Mouse (Mus musculus): Measurements from ENCODE around the gene Shcbp1. TPM values are rescaled to one million over a fixed set of nuclear protein-coding genes. Genes with fewer than 3 reads are reported as not detected.
"Not testable (repeated sequence)": the region's sequence is repeated elsewhere in the genome, so short reads cannot be mapped to it uniquely, and the experiment has no call there.

Gene Shcbp1
- 3.3 and 4.5 TPM in 2 replicates for total RNA-seq (2021)
- long read RNA-seq, transcript Shcbp1-201 (13 exons, 2,156 nt): major isoform, 5 of 6 reads
- long read RNA-seq, partial matches to known transcripts: 1 of 6 reads
- long read RNA-seq, other reads (novel, unspliced or antisense): 0 of 6 reads

- DNase-seq: peak; percentile 89
These were observed at the start of gene Shcbp1 for GRCm38 (mm10) chr8:4779254-4780055. Gene Shcbp1, minus strand, starts transcription at chr8:4779567.

DNA sequence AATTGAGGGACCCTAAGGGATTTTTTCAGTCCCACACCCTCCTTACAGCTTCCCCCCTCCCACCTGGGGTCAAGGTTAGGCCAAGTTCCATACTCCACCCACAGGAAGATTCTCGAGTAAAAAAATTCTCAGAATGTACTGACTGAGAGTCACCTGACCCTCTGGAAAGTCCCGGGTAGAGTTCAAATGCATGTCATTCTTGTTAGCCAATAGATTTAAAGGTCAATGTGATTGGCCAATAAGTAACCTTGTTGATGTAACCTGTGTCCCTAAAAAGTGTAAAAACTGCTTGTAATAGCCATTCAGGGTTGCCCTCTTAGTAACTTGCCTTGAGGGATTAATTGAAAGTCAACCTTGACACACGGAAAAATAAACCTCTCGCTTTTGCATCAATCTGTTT, 29.5 kb upstream of the Shcbp1 start:
- no peak for DNase-seq

DNA sequence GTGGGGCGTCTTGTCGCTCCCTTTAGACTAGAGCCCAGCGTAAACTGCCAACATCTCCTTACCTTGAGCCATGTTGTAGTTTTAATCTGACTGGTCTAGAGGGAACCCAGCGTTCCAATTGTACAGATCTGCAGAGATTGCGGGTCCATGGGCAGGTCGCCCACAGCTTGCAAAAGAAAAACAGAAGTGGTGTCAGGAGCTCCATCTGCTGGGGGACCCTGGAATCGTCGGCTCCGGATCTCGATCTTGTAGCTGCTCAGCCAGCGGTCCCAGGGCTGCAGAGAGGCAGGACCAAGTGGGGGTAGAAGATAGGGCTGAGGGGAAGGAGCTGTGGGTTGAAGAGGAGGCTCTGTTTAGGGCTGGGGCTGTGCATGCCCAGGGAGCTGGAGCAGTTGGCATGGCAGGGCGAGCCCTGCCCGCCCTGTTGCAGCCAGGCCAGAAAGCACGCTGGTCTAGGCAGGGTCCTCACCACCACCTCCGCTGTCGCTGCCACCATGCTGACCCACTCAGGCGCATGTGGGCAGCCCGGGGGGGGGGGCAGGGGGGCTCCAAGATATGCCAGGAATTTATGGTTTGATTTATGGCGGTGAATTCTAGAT, 21.3 kb upstream of the Shcbp1 start:
- DNase-seq: peak; percentile 31

- DNase-seq: no peak
These were observed 1.1 kb downstream of the Shcbp1 start for GRCm38 (mm10) chr8:4778266-4778665.

DNA sequence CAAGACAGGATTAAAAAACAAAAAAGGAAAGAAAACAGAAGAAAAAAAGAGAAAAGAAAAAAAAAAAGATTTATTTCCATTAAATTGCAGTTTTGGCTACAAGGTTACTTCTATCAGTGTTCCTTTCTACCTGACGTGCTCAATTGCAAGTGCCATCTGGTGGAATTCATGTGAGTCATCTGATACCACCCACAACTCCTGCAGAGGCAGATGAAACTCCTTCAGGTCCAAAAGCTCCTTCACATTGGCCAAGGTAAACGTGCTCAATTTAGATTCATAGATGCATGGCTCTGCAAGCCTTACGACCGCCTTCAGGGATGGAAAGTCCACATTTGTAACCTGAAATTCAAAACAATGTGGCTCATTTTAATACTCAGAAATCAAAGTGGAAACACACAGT, 14.6 kb downstream of the Shcbp1 start:
- DNase-seq: no peak

DNA sequence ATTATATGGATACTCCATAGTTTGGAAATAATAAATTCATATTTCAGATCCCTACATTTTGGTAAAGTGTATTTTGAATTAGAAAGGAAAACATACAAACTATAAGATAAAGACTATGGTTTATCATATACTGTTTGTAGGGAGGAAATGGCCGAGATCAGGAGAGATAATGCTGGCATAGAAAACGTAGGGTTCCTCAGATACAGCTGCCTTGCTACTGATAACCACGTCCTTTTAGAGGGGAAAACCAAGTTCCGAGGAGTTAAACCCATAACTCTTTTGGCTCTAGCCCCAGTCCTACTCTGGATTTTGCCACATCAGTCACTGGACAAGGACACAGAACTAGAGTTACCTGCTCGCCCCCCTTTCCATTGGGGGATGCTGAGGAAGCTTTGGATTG, 26.3 kb downstream of the Shcbp1 start:
- no peak for DNase-seq

- DNase-seq: no peak
These were observed 48.4 kb downstream of the Shcbp1 start for GRCm38 (mm10) chr8:4730942-4731341.

DNA sequence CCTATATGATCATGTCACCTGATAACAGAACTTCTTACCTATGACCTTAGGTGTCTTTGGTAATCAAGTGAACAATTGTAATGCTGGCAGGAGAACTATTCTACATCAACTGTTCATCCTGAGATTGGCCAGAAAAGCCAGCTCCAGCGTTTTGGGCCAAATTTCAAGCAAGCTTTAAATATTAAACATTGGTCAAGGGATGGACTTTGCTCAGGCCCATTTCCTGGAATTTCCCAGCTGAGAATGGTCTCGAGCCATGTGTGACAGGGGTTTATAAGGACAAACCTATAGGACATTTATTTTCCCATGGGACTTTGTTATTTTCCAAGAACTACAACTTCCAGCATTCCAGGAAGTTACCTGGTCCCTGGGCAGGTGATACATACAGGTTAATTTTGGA, 63.8 kb downstream of the Shcbp1 start:
- DNase-seq: no peak

- DNase-seq: not testable (repeated sequence)
These were observed 71.0 kb downstream of the Shcbp1 start for GRCm38 (mm10) chr8:4708346-4708745.

DNA sequence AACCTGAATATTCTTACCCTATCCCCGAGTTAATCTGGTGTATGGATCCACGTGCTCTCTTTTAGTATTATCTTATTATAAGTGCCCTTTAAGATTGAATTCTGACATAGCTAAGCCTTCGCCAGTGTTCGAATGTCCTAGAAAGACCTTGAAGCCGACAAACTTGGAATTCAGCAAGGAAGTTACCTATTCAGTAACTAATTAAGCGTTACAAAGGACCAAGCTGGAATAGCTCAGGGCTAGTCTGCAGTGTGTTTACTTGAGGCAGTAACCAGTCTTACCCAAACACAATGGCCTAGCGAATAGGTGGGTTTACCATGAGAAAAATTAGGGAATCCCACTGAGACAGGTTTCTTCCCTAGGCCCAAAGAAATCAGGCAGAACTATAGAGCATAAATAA, 71.5 kb downstream of the Shcbp1 start:
- not testable (repeated sequence) for DNase-seq

DNA sequence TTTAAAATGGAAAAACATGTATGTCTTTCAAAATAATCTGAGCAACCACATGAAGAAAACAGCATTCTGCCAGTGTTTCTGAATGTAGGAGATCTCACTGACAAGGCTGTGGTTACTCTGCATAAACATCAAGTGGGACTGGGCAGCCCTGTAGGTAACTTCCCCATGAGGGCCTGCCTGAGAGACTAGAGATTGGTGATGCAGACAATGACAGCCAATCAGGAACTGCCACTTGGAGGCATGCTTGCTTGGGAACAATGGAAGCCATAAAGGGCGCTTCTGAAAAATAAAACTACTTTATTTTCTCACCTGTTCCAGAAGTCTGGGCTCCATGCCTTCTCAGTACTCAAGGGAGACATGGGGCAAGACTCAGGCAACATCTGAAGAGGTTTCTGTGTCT, 87.7 kb downstream of the Shcbp1 start:
- no peak for DNase-seq

Other genes starting within 250 kb of the Shcbp1 start
- 22.2 and 24.5 TPM in 2 replicates for gene Zfp958, start 166.4 kb downstream of the Shcbp1 start, total RNA-seq (2021)

Measured in adrenal gland, postnatal 25 days (tissue).